Mouse (Mus musculus): ENCODE data around the gene Topaz1. TPM values are rescaled to one million over a fixed set of nuclear protein-coding genes. Genes with fewer than 3 reads are reported as not detected.

Gene Topaz1
- polyA plus RNA-seq, 1 experiment from 2014 or later = not detected

Other genes with a start within 250 kb of the Topaz1 start
- gene Tcaim, start 58.2 kb downstream of the Topaz1 start, polyA plus RNA-seq (2015; fragmentation: Nextera tagmentation; extraction: Ambion mirVana) = 9.1 and 9.3 TPM in 2 replicates
- 0.40 and 0.82 TPM in 2 replicates for gene Gm35549, start 96.7 kb downstream of the Topaz1 start, polyA plus RNA-seq (2015; fragmentation: Nextera tagmentation; extraction: Ambion mirVana)
- 110 and 130 TPM in 2 replicates for gene Zfp445, start 118.7 kb downstream of the Topaz1 start, polyA plus RNA-seq (2015; fragmentation: Nextera tagmentation; extraction: Ambion mirVana)
- 5.0 and 5.1 TPM in 2 replicates for gene Zkscan7, start 138.3 kb downstream of the Topaz1 start, polyA plus RNA-seq (2015; fragmentation: Nextera tagmentation; extraction: Ambion mirVana)
- gene Zfp105, start 175.7 kb downstream of the Topaz1 start, polyA plus RNA-seq (2015; fragmentation: Nextera tagmentation; extraction: Ambion mirVana) = 21.2 and 22.1 TPM in 2 replicates
- gene 1110059G10Rik, start 203.7 kb downstream of the Topaz1 start, polyA plus RNA-seq (2015; fragmentation: Nextera tagmentation; extraction: Ambion mirVana) = 23.9 and 27.4 TPM in 2 replicates
- gene Kif15, start 203.7 kb downstream of the Topaz1 start, polyA plus RNA-seq (2015; fragmentation: Nextera tagmentation; extraction: Ambion mirVana) = 9.8 and 12.1 TPM in 2 replicates

Measured in midbrain, embryonic 15.5 days (tissue).